Mouse (Mus musculus): ENCODE measurements around the gene Ring1. TPM values are rescaled to one million over a fixed set of nuclear protein-coding genes. Genes with fewer than 3 reads are reported as not detected.

Ring1 gene
- polyA plus RNA-seq, 1 experiment from 2014 or later: 6.0 TPM

- peaks cover 58% of the 10 kb centered on the region for H3K4me1 ChIP-seq (ENCODE audit: insufficient read depth)
- peak overlapping the region; percentile 94 for H3K4me2 ChIP-seq (ENCODE audit: low read depth, low read length)
- H3K9me3 ChIP-seq (ENCODE audit: low read length): no peaks in the 10 kb centered on the region
- peak overlapping the region; percentile 79 for H3K4me3 ChIP-seq (ENCODE audit: low read depth, low read length)
- H3K27ac ChIP-seq (ENCODE audit: low read depth): peak overlapping the region; percentile 96; the same call in 1 of the 2 replicates
- 80% methylated on average over 21 of the region's 21 CpGs for WGBS (ENCODE audit: insufficient replicate concordance)
- TF ChIP-seq CTCF (IDR thresholded peaks at IDR 0.05; ENCODE audit: low read depth) (no peak), EP300 (IDR thresholded peaks at IDR 0.05; ENCODE audit: low read depth) (no peak)
- ATAC-seq (no peak), DNase-seq (peak; percentile 13)
- H3K36me3 ChIP-seq (replicated peaks; ENCODE audit: insufficient read depth, low read length): peaks cover 27% of the 10 kb centered on the region
- no peaks in the 10 kb centered on the region for H3K27me3 ChIP-seq (ENCODE audit: insufficient read depth, low read length)
- H3K9ac ChIP-seq (replicated peaks): peak overlapping the region; percentile 81
These were observed 5.6 kb upstream of the Ring1 start for GRCm38 (mm10) chr17:34029890-34030595.

- peaks cover 59% of the 10 kb centered on the region for H3K4me1 ChIP-seq (ENCODE audit: insufficient read depth)
- WGBS (ENCODE audit: insufficient replicate concordance): 79% methylated on average over 18 of the region's 18 CpGs
- no peak for ATAC-seq
These were observed 4.8 kb upstream of the Ring1 start for GRCm38 (mm10) chr17:34029150-34029889.

GRCm38 (mm10) chr17:34028501-34029149 is 4.1 kb upstream of the Ring1 start:
- Histone ChIP-seq H3K27ac (ENCODE audit: low read depth) (no peak overlapping the region), H3K4me2 (ENCODE audit: low read depth, low read length) (no peak overlapping the region), H3K9ac (replicated peaks) (no peak overlapping the region), H3K9me3 (ENCODE audit: low read length) (no peaks in the 10 kb centered on the region), H3K27me3 (ENCODE audit: insufficient read depth, low read length) (no peaks in the 10 kb centered on the region), H3K4me1 (ENCODE audit: insufficient read depth) (peaks cover 60% of the 10 kb centered on the region), H3K36me3 (replicated peaks; ENCODE audit: insufficient read depth, low read length) (peaks cover 19% of the 10 kb centered on the region), H3K4me3 (ENCODE audit: low read depth, low read length) (no peak overlapping the region)
- TF ChIP-seq EP300 (IDR thresholded peaks at IDR 0.05; ENCODE audit: low read depth) (no peak), CTCF (IDR thresholded peaks at IDR 0.05; ENCODE audit: low read depth) (no peak)
- no peak for DNase-seq
- no peak for ATAC-seq
- WGBS (ENCODE audit: insufficient replicate concordance): 74% methylated on average over 17 of the region's 17 CpGs

More at GRCm38 (mm10) chr17:34029150-34029889, 4.8 kb upstream of the Ring1 start:
- H3K4me3 ChIP-seq (ENCODE audit: low read depth, low read length): peak overlapping the region; percentile 79; the same call in 1 of the 2 replicates
- H3K9me3 ChIP-seq (ENCODE audit: low read length): no peaks in the 10 kb centered on the region
- H3K4me2 ChIP-seq (ENCODE audit: low read depth, low read length): peak overlapping the region; percentile 94
- TF ChIP-seq EP300 (IDR thresholded peaks at IDR 0.05; ENCODE audit: low read depth) (no peak), CTCF (IDR thresholded peaks at IDR 0.05; ENCODE audit: low read depth) (no peak)
- H3K27ac ChIP-seq (ENCODE audit: low read depth): no peak overlapping the region
- no peaks in the 10 kb centered on the region for H3K27me3 ChIP-seq (ENCODE audit: insufficient read depth, low read length)
- peak; percentile 9 for DNase-seq
- no peak overlapping the region for H3K9ac ChIP-seq (replicated peaks)
- peaks cover 24% of the 10 kb centered on the region for H3K36me3 ChIP-seq (replicated peaks; ENCODE audit: insufficient read depth, low read length)

- Histone ChIP-seq H3K36me3 (replicated peaks; ENCODE audit: insufficient read depth, low read length) (peaks cover 23% of the 10 kb centered on the region), H3K4me2 (ENCODE audit: low read depth, low read length) (peak within 1 kb of the TSS; percentile 90), H3K9me3 (ENCODE audit: low read length) (no peaks in the 10 kb centered on the region), H3K27ac (ENCODE audit: low read depth) (peak within 1 kb of the TSS; percentile 87), H3K9ac (replicated peaks) (peak within 1 kb of the TSS; percentile 59), H3K4me1 (ENCODE audit: insufficient read depth) (peaks cover 51% of the 10 kb centered on the region), H3K27me3 (ENCODE audit: insufficient read depth, low read length) (no peaks in the 10 kb centered on the region), H3K4me3 (ENCODE audit: low read depth, low read length) (peak within 1 kb of the TSS; percentile 65)
- WGBS (ENCODE audit: insufficient replicate concordance): under 1% methylated on average over 49 of the region's 49 CpGs
- ATAC-seq (peak; percentile 57), DNase-seq (peak; percentile 94)
- TF ChIP-seq EP300 (IDR thresholded peaks at IDR 0.05; ENCODE audit: low read depth): no peak
- TF ChIP-seq CTCF (IDR thresholded peaks at IDR 0.05; ENCODE audit: low read depth): peak; percentile 51
These were observed 3.3 kb upstream of the Ring1 start, which contains the start of gene H2-Ke6 for GRCm38 (mm10) chr17:34027656-34028223. Gene H2-Ke6, minus strand, starts transcription at chr17:34028060.

- TF ChIP-seq EP300 (IDR thresholded peaks at IDR 0.05; ENCODE audit: low read depth) (no peak), CTCF (IDR thresholded peaks at IDR 0.05; ENCODE audit: low read depth) (no peak)
- Histone ChIP-seq H3K4me3 (ENCODE audit: low read depth, low read length) (peak overlapping the region; percentile 65), H3K9ac (replicated peaks) (peak overlapping the region; percentile 59), H3K27ac (ENCODE audit: low read depth) (peak overlapping the region; percentile 87), H3K9me3 (ENCODE audit: low read length) (no peaks in the 10 kb centered on the region), H3K36me3 (replicated peaks; ENCODE audit: insufficient read depth, low read length) (peaks cover 29% of the 10 kb centered on the region), H3K27me3 (ENCODE audit: insufficient read depth, low read length) (no peaks in the 10 kb centered on the region), H3K4me1 (ENCODE audit: insufficient read depth) (peaks cover 50% of the 10 kb centered on the region), H3K4me2 (ENCODE audit: low read depth, low read length) (peak overlapping the region; percentile 90)
- 14% methylated on average over 36 of the region's 36 CpGs for WGBS (ENCODE audit: insufficient replicate concordance)
- no peak for ATAC-seq
- DNase-seq: peak; percentile 65
These were observed 2.6 kb upstream of the Ring1 start for GRCm38 (mm10) chr17:34026917-34027655.
